Mouse (Mus musculus) liver, adult 2 months (tissue): Measurements from ENCODE around the gene Siva1.

Experiments
- CTCF ChIP-seq: fragments of 200-500 bp; IDR thresholded peaks from 2 replicates; pipeline ENCODE4 v1.5.1; 2011; ENCODE audit warnings: low read depth, low read length, control low read depth
- POLR2A ChIP-seq: fragments of 200-500 bp; IDR thresholded peaks from 2 replicates; pipeline ENCODE4 v1.6.1; 2011; ENCODE audit warnings: low read length, control low read depth; ENCODE audit not compliant: insufficient read depth; ENCODE audit errors: extremely low read depth

GRCm38 (mm10) chr12:112658619-112659018 is 14.1 kb downstream of the Siva1 start:
- TF ChIP-seq POLR2A (no peak), CTCF (no peak)
